Mouse (Mus musculus) retina, postnatal 1 day (tissue): Measurements from ENCODE around the gene Hsd17b2.

Experiments
- DNase-seq: peaks from one replicate; pipeline ENCODE4 v3.0.0-alpha.2; 2012

Hsd17b2 gene

GRCm38 (mm10) chr8:117776075-117776474 lies 74.4 kb downstream of the Hsd17b2 start:
- DNase-seq: no peak

- no peak for DNase-seq
Observed at GRCm38 (mm10) chr8:117778531-117779322, 77.0 kb downstream of the Hsd17b2 start.

- DNase-seq: no peak
Observed at GRCm38 (mm10) chr8:117779344-117779743, 77.6 kb downstream of the Hsd17b2 start.

- DNase-seq: no peak
Observed at GRCm38 (mm10) chr8:117781375-117782129, 79.8 kb downstream of the Hsd17b2 start.

GRCm38 (mm10) chr8:117783021-117783420 lies 81.3 kb downstream of the Hsd17b2 start:
- no peak for DNase-seq

GRCm38 (mm10) chr8:117786428-117786827 lies 84.7 kb downstream of the Hsd17b2 start:
- no peak for DNase-seq

- peak; percentile 37 for DNase-seq
Observed at GRCm38 (mm10) chr8:117792616-117793144, 91.0 kb downstream of the Hsd17b2 start.

GRCm38 (mm10) chr8:117794581-117794980 lies 92.9 kb downstream of the Hsd17b2 start:
- no peak for DNase-seq

- DNase-seq: no peak
Observed at GRCm38 (mm10) chr8:117796464-117796863, 94.8 kb downstream of the Hsd17b2 start.

- DNase-seq: no peak
Observed at GRCm38 (mm10) chr8:117798066-117798465, 96.4 kb downstream of the Hsd17b2 start.

- peak; percentile 99 for DNase-seq
Observed at GRCm38 (mm10) chr8:117801443-117802298, 100.0 kb downstream of the Hsd17b2 start, which contains the start of gene Mphosph6. Mphosph6 (minus strand) TSS chr8:117801943.

GRCm38 (mm10) chr8:117802299-117802689 lies 100.6 kb downstream of the Hsd17b2 start:
- DNase-seq: no peak

- DNase-seq: no peak
Observed at GRCm38 (mm10) chr8:117805419-117805818, 103.7 kb downstream of the Hsd17b2 start.
